Mouse (Mus musculus) inflammation-experienced regulatory T-cells (primary cell): ENCODE data around the gene Tnfsf18. TPM values are rescaled to one million over a fixed set of nuclear protein-coding genes. Genes with fewer than 3 reads are reported as not detected.

Experiments
- polyA plus RNA-seq, 2 experiments: library from polyadenylated mRNA; unstranded; fragments of 100-300 nt; shearing (Covaris generic); gene quantifications; one replicate each; pipeline ENCODE4 v1.2.1; 2017

Tnfsf18 gene
- under 1 TPM in 1 of 2 experiments, not detected in 1; 0.13 TPM for polyA plus RNA-seq

GRCm38 (mm10) chr1:161494343-161494742 lies at the start of gene Tnfsf18:
TSS of gene Tnfsf18 (plus strand) at chr1:161494655.

Other genes with a start within 250 kb of the Tnfsf18 start
- 100 to 1,000 TPM; 240 to 318 TPM for gene Prdx6, start 243.4 kb upstream of the Tnfsf18 start, polyA plus RNA-seq
- not detected for gene Tnfsf4, start 99.2 kb upstream of the Tnfsf18 start, polyA plus RNA-seq